Mouse (Mus musculus): ENCODE measurements around the gene A730061H03Rik. TPM values are rescaled to one million over a fixed set of nuclear protein-coding genes. Genes with fewer than 3 reads are reported as not detected.

A730061H03Rik gene
- polyA plus RNA-seq (2011; ENCODE audit: insufficient read length, low read depth, missing spikeins): not detected in 2 replicates

DNA sequence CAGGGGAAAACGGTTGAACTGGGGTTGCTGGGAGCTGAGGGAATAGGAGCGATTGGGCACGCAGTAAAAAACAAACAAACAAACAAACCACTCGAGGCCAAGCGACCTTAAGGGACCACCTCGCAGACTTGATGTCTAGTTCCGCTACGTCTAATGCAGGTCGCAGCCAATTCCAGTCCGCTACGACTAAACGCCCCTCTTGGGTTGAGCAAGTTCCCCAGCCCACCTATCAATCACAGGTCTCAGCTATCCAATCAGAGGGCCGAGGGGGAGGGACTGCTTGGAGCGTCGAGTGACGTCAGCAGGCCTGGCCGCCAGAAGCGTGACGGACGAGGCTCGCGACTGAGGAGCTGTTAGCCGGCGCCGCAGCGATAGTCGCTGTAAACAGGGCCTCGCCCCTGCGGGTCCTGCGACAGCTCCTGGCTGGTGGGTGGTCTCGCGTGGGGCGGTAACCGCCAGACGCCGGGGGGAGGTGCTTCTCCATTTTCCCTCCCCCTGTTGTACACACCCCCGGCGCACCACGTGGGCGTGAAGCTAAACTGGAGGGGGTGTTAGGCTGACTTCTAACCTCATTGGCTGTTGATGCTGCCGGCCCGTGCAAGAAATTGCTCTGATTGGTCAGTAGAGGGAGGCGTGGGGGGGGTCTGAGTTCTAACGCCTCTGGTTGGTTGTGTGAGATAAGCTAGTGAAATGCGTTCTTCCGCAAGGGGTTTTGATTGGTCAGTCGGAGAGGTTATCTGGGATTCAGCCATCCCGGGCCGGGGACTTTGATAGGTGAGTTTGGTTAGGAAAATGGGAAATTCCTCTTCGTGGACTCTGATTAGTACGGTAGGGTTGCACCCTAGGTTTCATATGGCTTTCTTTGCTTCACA is at the start of gene A730061H03Rik:
TSS of gene A730061H03Rik (minus strand) at position 205 of the 872 bp plus-strand sequence.
- Histone ChIP-seq H3K4me1 (ENCODE audit: control insufficient read depth, insufficient read depth, low read length) (peaks cover 3% of the 10 kb centered on the region; the same call in 1 of the 2 replicates), H3K4me3 (ENCODE audit: insufficient read depth, low read length) (peak within 1 kb of the TSS; percentile 80), H3K27ac (ENCODE audit: insufficient read depth, low read length) (peak within 1 kb of the TSS; percentile 90)
- TF ChIP-seq CTCF (IDR thresholded peaks at IDR 0.05; ENCODE audit: borderline replicate concordance, insufficient read depth, low read length) (no peak), POLR2A (IDR thresholded peaks at IDR 0.05; ENCODE audit: low read depth, low read length) (peak; percentile 75)

DNA sequence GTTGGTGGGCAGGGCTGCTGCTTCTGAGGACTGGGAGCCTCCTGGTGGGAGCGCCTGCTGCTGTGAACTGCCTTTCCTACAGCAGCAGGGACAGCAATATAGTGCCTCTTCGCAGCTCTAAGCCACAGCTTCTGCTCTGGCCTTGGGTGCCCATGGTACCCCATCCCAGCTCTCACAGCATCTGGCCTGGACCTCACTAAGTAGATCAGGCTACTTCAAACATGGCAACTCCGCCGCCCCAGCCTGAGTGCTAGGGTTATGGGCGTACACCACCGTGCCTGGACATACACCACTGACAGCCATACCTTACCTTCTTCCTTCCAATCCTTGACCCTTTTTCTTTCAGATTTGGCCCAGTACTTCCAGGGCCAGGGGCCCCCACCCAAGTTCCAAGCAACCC is 48.1 kb upstream of the A730061H03Rik start:
- TF ChIP-seq POLR2A (IDR thresholded peaks at IDR 0.05; ENCODE audit: low read depth, low read length): no peak
- no peak for TF ChIP-seq CTCF (IDR thresholded peaks at IDR 0.05; ENCODE audit: borderline replicate concordance, insufficient read depth, low read length)
- H3K27ac ChIP-seq (ENCODE audit: insufficient read depth, low read length): no peak overlapping the region
- H3K4me3 ChIP-seq (ENCODE audit: insufficient read depth, low read length): no peak overlapping the region
- H3K4me1 ChIP-seq (ENCODE audit: control insufficient read depth, insufficient read depth, low read length): no peaks in the 10 kb centered on the region

DNA sequence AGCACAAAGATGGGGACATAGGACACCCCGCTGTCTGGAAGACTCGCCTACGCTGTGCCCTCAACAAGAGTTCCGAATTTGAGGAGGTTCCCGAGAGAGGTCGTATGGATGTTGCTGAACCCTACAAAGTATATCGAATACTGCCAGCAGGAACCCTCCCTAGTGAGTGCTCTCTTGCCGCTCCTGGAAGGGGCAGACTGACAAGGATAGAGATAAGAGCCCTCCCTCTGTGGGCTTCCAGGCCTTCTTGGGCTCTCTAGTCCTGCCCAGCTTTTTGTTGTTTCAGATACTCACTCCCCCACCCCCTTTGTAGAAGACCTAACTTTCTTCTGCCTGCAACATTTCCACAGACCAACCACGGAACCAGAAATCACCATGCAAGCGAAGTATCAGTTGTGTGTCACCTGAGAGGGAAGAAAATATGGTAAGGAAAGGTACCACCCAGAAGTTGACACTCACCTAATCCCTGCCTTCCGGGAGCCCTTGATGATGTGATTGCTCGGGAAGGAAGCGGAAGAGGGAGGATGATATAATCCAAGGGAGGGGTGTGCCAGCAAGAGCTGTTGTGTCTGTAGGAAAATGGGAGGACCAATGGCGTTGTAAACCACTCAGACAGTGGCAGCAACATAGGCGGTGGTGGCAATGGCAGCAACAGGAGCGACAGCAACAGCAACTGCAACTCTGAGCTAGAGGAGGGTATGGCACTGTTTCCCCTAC is 45.7 kb upstream of the A730061H03Rik start:
- no peaks in the 10 kb centered on the region for H3K4me1 ChIP-seq (ENCODE audit: control insufficient read depth, insufficient read depth, low read length)
- no peak overlapping the region for H3K27ac ChIP-seq (ENCODE audit: insufficient read depth, low read length)
- TF ChIP-seq POLR2A (IDR thresholded peaks at IDR 0.05; ENCODE audit: low read depth, low read length) (no peak), CTCF (IDR thresholded peaks at IDR 0.05; ENCODE audit: borderline replicate concordance, insufficient read depth, low read length) (no peak)
- no peak overlapping the region for H3K4me3 ChIP-seq (ENCODE audit: insufficient read depth, low read length)

DNA sequence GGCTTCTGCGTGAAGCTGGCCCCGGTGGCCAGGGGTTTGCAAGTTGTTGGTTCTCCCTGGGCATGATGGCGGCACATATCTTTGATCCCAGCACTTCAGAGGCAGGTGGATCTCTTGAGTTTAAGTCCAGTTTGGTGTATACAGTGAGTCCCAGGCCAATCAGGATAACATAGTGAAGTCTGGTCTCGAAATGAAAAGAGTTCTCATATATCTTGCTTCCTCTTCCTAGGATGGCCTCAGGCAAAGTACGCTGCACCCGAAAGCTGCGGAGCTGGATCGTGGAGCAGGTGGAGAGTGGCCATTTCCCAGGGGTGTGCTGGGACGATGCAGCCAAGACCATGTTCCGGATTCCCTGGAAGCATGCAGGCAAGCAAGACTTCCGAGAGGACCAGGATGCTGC is 44.6 kb upstream of the A730061H03Rik start:
- H3K4me3 ChIP-seq (ENCODE audit: insufficient read depth, low read length): 0 out of 2 replicates have a peak overlapping the region, but pooled peaks have one; percentile 57
- no peak overlapping the region for H3K27ac ChIP-seq (ENCODE audit: insufficient read depth, low read length)
- no peaks in the 10 kb centered on the region for H3K4me1 ChIP-seq (ENCODE audit: control insufficient read depth, insufficient read depth, low read length)
- TF ChIP-seq POLR2A (IDR thresholded peaks at IDR 0.05; ENCODE audit: low read depth, low read length) (no peak; the same call in 1 of the 2 replicates), CTCF (IDR thresholded peaks at IDR 0.05; ENCODE audit: borderline replicate concordance, insufficient read depth, low read length) (no peak)

DNA sequence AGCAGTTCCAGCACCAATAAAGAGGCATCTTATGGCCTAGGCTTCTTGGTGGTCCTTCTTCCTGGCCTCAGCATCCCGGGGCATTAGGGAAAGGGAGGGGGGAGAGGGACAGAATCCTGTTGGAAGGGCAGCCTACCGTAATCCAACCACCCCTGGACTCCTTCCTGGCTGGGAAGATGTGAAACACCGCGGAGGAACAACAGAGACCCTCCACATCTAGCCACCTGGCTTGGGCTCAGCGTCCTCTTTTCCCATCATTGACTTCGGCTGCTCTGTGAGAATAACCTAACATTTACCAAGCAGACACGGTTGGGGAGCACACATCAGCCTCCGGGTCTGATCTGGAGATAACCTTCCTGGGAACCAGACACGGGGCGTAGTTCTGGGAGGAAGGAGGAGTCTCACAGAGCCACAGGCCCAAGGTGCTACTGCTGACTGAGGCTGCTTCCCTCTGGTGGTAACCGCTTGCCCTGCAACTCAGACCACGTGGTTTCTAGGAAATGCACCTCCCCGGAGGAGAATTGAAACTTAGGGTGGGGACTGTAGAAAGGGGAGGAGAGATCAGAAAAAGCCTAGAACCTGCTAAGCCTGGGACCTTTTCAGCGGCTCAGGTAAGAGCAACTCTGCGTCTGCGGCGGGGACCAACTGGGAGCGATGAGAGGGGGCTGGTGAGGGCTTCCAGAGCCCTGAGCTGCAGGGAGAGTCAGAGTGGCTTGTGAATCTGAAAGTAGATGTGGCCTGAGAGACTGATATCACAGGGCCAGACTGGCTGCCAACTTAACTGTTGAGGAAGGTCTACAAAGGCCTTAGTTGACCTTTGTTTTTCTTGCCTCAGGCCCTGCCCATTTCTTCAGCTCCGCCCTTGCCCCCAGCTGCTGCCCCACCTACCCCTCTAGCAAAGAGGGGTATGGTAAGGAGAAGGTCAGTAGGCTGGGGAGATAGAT is 43.7 kb upstream of the A730061H03Rik start:
- TF ChIP-seq POLR2A (IDR thresholded peaks at IDR 0.05; ENCODE audit: low read depth, low read length): peak; percentile 70; the same call in 1 of the 2 replicates
- peak; percentile 86; the same call in 1 of the 2 replicates for TF ChIP-seq CTCF (IDR thresholded peaks at IDR 0.05; ENCODE audit: borderline replicate concordance, insufficient read depth, low read length)
- Histone ChIP-seq H3K4me1 (ENCODE audit: control insufficient read depth, insufficient read depth, low read length) (no peaks in the 10 kb centered on the region), H3K27ac (ENCODE audit: insufficient read depth, low read length) (peak overlapping the region; percentile 76), H3K4me3 (ENCODE audit: insufficient read depth, low read length) (peak overlapping the region; percentile 57)

DNA sequence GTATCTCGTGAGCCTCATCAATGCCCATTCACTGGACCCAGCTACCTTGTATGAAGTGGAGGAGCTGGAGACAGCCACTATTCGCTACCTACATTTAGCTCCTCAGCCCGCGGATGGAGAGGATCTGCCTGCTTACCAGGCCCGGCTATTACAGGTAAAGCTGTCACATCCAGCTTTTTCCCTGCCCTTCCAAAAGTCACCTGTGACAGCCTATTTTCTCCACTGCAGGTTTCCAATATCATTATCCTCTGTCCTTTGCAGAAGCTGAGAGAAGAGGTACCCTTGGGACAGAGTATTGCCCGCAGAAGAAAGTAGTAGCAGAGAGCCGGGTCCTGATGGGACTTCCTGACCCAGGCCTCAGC is 43.0 kb upstream of the A730061H03Rik start, which contains the start of gene Irf9:
TSS of gene Irf9 (plus strand) at position 301 of the 362 bp plus-strand sequence.
- H3K4me3 ChIP-seq (ENCODE audit: insufficient read depth, low read length): peak within 1 kb of the TSS; percentile 57
- TF ChIP-seq CTCF (IDR thresholded peaks at IDR 0.05; ENCODE audit: borderline replicate concordance, insufficient read depth, low read length) (no peak), POLR2A (IDR thresholded peaks at IDR 0.05; ENCODE audit: low read depth, low read length) (no peak)
- H3K27ac ChIP-seq (ENCODE audit: insufficient read depth, low read length): peak within 1 kb of the TSS; percentile 76
- H3K4me1 ChIP-seq (ENCODE audit: control insufficient read depth, insufficient read depth, low read length): no peaks in the 10 kb centered on the region

DNA sequence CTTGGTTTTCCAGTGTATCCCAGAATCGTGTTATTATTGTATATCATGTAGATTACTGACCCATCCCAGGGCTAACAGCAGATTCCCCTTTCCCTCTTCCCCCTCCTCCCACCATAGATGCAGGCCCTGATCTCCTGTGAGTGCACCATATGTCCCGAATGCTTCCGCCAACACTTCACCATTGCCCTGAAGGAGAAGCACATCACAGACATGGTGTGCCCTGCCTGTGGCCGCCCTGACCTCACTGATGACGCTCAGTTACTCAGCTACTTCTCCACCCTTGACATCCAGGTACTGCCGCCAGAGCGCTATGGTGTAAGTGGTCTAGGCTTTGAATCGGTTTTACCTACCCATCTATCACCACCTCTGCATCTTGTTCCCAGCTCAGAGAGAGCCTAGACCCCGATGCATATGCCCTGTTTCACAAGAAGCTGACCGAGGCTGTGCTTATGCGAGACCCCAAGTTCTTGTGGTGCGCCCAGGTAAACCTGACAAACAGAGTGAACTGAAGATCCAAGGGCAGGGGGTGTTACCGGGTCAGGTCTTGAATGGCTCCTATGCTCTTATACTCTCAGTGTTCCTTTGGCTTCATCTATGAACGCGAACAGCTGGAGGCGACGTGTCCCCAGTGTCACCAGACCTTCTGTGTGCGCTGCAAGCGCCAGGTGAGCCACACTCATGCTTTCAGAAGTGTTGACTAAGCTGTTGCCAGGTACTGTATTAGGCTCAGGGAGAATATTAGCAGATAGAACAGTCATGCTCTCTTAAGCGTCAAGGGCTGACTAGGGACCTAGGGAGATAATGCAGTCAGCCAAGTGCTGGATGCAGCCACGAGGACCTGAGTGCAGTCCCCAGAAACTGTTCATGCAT is 38.5 kb upstream of the A730061H03Rik start:
- H3K4me3 ChIP-seq (ENCODE audit: insufficient read depth, low read length): no peak overlapping the region
- H3K27ac ChIP-seq (ENCODE audit: insufficient read depth, low read length): no peak overlapping the region
- TF ChIP-seq POLR2A (IDR thresholded peaks at IDR 0.05; ENCODE audit: low read depth, low read length) (no peak), CTCF (IDR thresholded peaks at IDR 0.05; ENCODE audit: borderline replicate concordance, insufficient read depth, low read length) (no peak)
- no peaks in the 10 kb centered on the region for H3K4me1 ChIP-seq (ENCODE audit: control insufficient read depth, insufficient read depth, low read length)

DNA sequence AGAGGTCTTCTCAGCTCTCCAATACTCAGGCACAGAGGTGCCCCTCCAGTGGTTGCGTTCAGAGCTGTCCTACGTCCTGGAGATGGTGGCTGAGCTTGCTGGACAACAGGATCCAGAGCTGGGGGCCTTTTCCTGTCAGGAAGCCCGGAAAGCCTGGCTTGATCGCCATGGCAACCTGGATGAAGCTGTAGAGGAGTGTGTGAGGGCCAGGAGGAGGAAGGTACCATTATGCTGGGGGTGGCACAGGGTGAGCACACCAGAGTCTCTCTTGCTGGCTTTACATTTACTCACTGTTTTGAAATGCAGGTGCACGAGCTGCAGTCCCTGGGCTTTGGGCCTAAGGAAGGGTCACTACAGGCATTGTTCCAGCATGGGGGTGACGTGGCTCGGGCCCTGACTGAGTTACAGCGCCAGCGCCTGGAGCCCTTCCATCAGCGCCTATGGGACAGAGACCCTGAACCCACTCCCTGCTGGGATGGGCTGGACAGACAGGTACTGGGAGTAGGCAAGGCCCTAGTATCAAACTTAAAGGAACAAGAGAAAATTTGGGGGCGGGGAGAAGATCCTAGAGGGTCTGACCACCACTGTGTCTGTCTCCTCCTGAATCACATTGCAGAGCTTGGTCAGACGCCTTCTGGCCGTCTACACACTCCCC is 36.0 kb upstream of the A730061H03Rik start:
- H3K27ac ChIP-seq (ENCODE audit: insufficient read depth, low read length): no peak overlapping the region
- TF ChIP-seq CTCF (IDR thresholded peaks at IDR 0.05; ENCODE audit: borderline replicate concordance, insufficient read depth, low read length) (no peak), POLR2A (IDR thresholded peaks at IDR 0.05; ENCODE audit: low read depth, low read length) (no peak)
- no peaks in the 10 kb centered on the region for H3K4me1 ChIP-seq (ENCODE audit: control insufficient read depth, insufficient read depth, low read length)
- no peak overlapping the region for H3K4me3 ChIP-seq (ENCODE audit: insufficient read depth, low read length)

All from embryonic fibroblast, embryonic 13.5 days (primary cell).